Mouse (Mus musculus) heart, adult 8-10 months (tissue): ENCODE results near the gene Fnbp1. TPM values are rescaled to one million over a fixed set of nuclear protein-coding genes. Genes with fewer than 3 reads are reported as not detected.

Experiments used
- DNase-seq: peaks from one replicate; pipeline ENCODE4 v3.0.0; 2022; ENCODE audit warnings: low spot score
- total RNA-seq, 4 experiments: library from RNA; stranded (reverse); gene quantifications; 2 replicates each; pipeline ENCODE4 v1.2.4; 2022

Fnbp1 gene
- total RNA-seq, 4 experiments from 2014 or later: 47.2 to 63.1 (median 52.7) TPM

GRCm38 (mm10) chr2:31150762-31151161, 9.0 kb upstream of the Fnbp1 start:
- DNase-seq: no peak

- no peak for DNase-seq
Measured at GRCm38 (mm10) chr2:31147054-31147453, 5.2 kb upstream of the Fnbp1 start.

- no peak for DNase-seq
Measured at GRCm38 (mm10) chr2:31144901-31145300, 3.1 kb upstream of the Fnbp1 start.

GRCm38 (mm10) chr2:31143768-31144695, 2.2 kb upstream of the Fnbp1 start:
- DNase-seq: no peak

GRCm38 (mm10) chr2:31143326-31143725, 1.5 kb upstream of the Fnbp1 start:
- DNase-seq: no peak

- no peak for DNase-seq
Measured at GRCm38 (mm10) chr2:31142505-31142904, 697 bp upstream of the Fnbp1 start.

- DNase-seq: no peak
Measured at GRCm38 (mm10) chr2:31141074-31141866, 538 bp downstream of the Fnbp1 start.

GRCm38 (mm10) chr2:31140772-31141073, 1.1 kb downstream of the Fnbp1 start:
- DNase-seq: no peak

- DNase-seq: no peak
Measured at GRCm38 (mm10) chr2:31139991-31140771, 1.6 kb downstream of the Fnbp1 start.

- no peak for DNase-seq
Measured at GRCm38 (mm10) chr2:31139174-31139632, 2.6 kb downstream of the Fnbp1 start.

- DNase-seq: no peak
Measured at GRCm38 (mm10) chr2:31137018-31137590, 4.7 kb downstream of the Fnbp1 start.

GRCm38 (mm10) chr2:31136338-31136737, 5.5 kb downstream of the Fnbp1 start:
- DNase-seq: no peak

GRCm38 (mm10) chr2:31135512-31135931, 6.3 kb downstream of the Fnbp1 start:
- DNase-seq: no peak

GRCm38 (mm10) chr2:31133981-31134380, 7.8 kb downstream of the Fnbp1 start:
- no peak for DNase-seq

GRCm38 (mm10) chr2:31132682-31133081, 9.1 kb downstream of the Fnbp1 start:
- DNase-seq: no peak

GRCm38 (mm10) chr2:31130815-31131299, 11.0 kb downstream of the Fnbp1 start:
- DNase-seq: no peak

GRCm38 (mm10) chr2:31129742-31130518, 11.9 kb downstream of the Fnbp1 start:
- DNase-seq: no peak

- DNase-seq: peak; percentile 68
Measured at GRCm38 (mm10) chr2:31127899-31128298, 13.9 kb downstream of the Fnbp1 start.

GRCm38 (mm10) chr2:31127219-31127618, 14.6 kb downstream of the Fnbp1 start:
- DNase-seq: no peak

- no peak for DNase-seq
Measured at GRCm38 (mm10) chr2:31126048-31126447, 15.8 kb downstream of the Fnbp1 start.
